Mouse (Mus musculus) ES-Bruce4 (cell line): ENCODE data around the gene BC117090.

ENCODE experiments used
- CTCF ChIP-seq: IDR thresholded peaks from one replicate; pipeline ENCODE4 v1.8.1; 2011; ENCODE audit warnings: low read depth, low read length
- EP300 ChIP-seq: IDR thresholded peaks from 2 replicates; pipeline ENCODE4 v1.6.1; 2011; ENCODE audit warnings: low read depth, low read length; ENCODE audit not compliant: insufficient read depth
- POLR2A ChIP-seq: IDR thresholded peaks from one replicate; pipeline ENCODE4 v1.8.1; 2011; ENCODE audit warnings: low read length; ENCODE audit not compliant: insufficient read depth

DNA sequence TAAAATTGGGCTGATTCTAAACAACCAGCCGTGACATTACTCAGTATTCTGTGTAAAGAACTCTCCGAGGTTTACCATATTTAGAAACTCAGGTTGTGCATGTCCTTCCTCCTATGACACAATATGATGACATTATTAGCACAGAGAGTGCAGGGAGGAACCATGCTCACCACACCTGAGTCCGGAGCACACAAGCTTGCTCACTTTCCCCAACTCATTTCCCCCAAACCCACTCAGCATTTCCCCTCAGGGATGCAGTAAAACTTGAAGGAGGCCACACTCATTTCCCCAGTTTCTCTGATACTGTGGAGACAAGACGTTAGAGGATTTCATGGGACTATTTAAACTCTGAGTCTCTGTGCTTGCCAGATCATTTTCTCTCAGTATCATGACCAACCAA is 45.0 kb downstream of the BC117090 start:
- TF ChIP-seq POLR2A: no peak
- TF ChIP-seq CTCF: no peak
- TF ChIP-seq EP300: no peak
